In the genomic region with DNA sequence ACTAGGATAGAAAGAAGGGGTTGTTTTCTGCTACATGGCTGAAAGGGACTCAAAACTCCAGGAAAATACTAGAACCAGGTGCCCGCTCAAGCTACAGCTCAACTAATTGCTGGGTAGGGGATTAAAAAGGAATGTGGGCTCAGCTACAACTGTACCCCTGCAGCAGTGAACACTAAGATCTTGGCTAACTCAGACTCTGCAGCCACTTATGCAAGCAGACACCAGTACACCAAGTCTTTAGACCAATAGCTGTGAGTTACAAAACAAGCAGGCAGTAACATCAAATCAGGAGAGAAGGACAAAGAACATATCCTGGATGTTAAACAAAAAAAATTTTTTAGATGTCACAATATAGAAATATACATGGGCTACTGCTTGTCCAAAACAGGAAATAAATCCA, we compare ENCODE assay signal across 21 mouse cellular contexts. TPM values are rescaled to one million over a fixed set of nuclear protein-coding genes. Genes with fewer than 3 reads are reported as not detected.
DNase-seq lines count a peak whose midpoint lies in the region; ATAC-seq and TF ChIP-seq lines count a peak whose summit lies in the region.
"Had no signal": no experiment of that assay in that cellular context is flagged by ENCODE, and none has a peak within 500 bp of the region (broad histone marks: within the 10 kb centered on the region; RNA-seq: fewer than 3 reads in every experiment).

No protein-coding gene starts in this region.

- no peak overlapping the region for H3K4me2 ChIP-seq in lung, postnatal 0 days (replicated peaks; ENCODE audit: low read depth, low read length)
- H3K4me2 ChIP-seq: embryonic facial prominence, embryonic 12.5 days; forebrain, embryonic 12.5 days had no signal

- H3K27ac ChIP-seq in liver, adult 2 months (replicated peaks; ENCODE audit: insufficient read depth, low read depth, low read length), result no peak overlapping the region; the same call in 1 of the 2 replicates
- H3K27ac ChIP-seq in lung, postnatal 0 days (ENCODE audit: low read length), result no peak overlapping the region
- H3K27ac ChIP-seq: embryonic facial prominence, embryonic 10.5 days; embryonic facial prominence, embryonic 12.5 days; forebrain, embryonic 10.5 days; forebrain, embryonic 12.5 days had no signal

- no peaks in the 10 kb centered on the region for H3K9me3 ChIP-seq in lung, postnatal 0 days (ENCODE audit: low read length)
- H3K9me3 ChIP-seq: embryonic facial prominence, embryonic 10.5 days; embryonic facial prominence, embryonic 12.5 days; forebrain, embryonic 10.5 days; forebrain, embryonic 12.5 days had no signal

- no peak for TF ChIP-seq EP300 in lung, postnatal 0 days (IDR thresholded peaks at IDR 0.05)

- no peaks in the 10 kb centered on the region for H3K27me3 ChIP-seq in liver, adult 2 months (ENCODE audit: control insufficient read depth, insufficient read depth, low read length)
- H3K27me3 ChIP-seq in lung, postnatal 0 days (replicated peaks; ENCODE audit: insufficient read depth, low read length), result no peaks in the 10 kb centered on the region
- H3K27me3 ChIP-seq: embryonic facial prominence, embryonic 12.5 days; forebrain, embryonic 12.5 days had no signal

- H3K4me3 ChIP-seq in liver, adult 2 months (ENCODE audit: insufficient read depth, low read depth, low read length), result no peak overlapping the region
- H3K4me3 ChIP-seq in lung, postnatal 0 days (ENCODE audit: low read depth, low read length), result no peak overlapping the region
- H3K4me3 ChIP-seq: embryonic facial prominence, embryonic 10.5 days; embryonic facial prominence, embryonic 12.5 days; forebrain, embryonic 10.5 days; forebrain, embryonic 12.5 days had no signal

- no peak for ATAC-seq in lung, postnatal 0 days
- ATAC-seq: forebrain, embryonic 14.5 days; forebrain, embryonic 16.5 days had no signal

- peaks cover 16% of the 10 kb centered on the region for H3K4me1 ChIP-seq in liver, adult 2 months (ENCODE audit: control insufficient read depth, insufficient read depth, low read length)
- peaks cover 4% of the 10 kb centered on the region; the same call in 1 of the 2 replicates for H3K4me1 ChIP-seq in lung, postnatal 0 days (ENCODE audit: insufficient read depth, low read depth, low read length)
- H3K4me1 ChIP-seq: embryonic facial prominence, embryonic 10.5 days; embryonic facial prominence, embryonic 12.5 days; forebrain, embryonic 10.5 days; forebrain, embryonic 12.5 days had no signal

- H3K36me3 ChIP-seq in liver, adult 2 months (ENCODE audit: control insufficient read depth, insufficient read depth, low read length), result no peaks in the 10 kb centered on the region; the same call in 1 of the 2 replicates
- H3K36me3 ChIP-seq in lung, postnatal 0 days (ENCODE audit: insufficient read depth, low read length), result no peaks in the 10 kb centered on the region
- H3K36me3 ChIP-seq: embryonic facial prominence, embryonic 12.5 days; forebrain, embryonic 12.5 days had no signal

- H3K79me2 ChIP-seq in liver, adult 2 months (ENCODE audit: control insufficient read depth, insufficient read depth, low read length), result peaks cover 37% of the 10 kb centered on the region

- H3K9ac ChIP-seq in liver, adult 2 months (ENCODE audit: low read depth, low read length), result no peak overlapping the region
- H3K9ac ChIP-seq in lung, postnatal 0 days (replicated peaks; ENCODE audit: low read depth), result no peak overlapping the region
- H3K9ac ChIP-seq: embryonic facial prominence, embryonic 12.5 days; forebrain, embryonic 12.5 days had no signal

- no peak for TF ChIP-seq CTCF in liver, adult 2 months (IDR thresholded peaks at IDR 0.05; ENCODE audit: low read depth, low read length)
- TF ChIP-seq CTCF in lung, postnatal 0 days (IDR thresholded peaks at IDR 0.05), result no peak

- peak; percentile 56 for DNase-seq in liver, adult 2 months (ENCODE audit: extremely low read depth, low read depth, low spot score)
- no peak for DNase-seq in liver
- peak; percentile 26 for DNase-seq in lung, postnatal 0 days (ENCODE audit: low spot score)
- DNase-seq in lung, postnatal 14 days, result no peak
- DNase-seq in gonadal fat pad, adult 2 months (ENCODE audit: low read depth), result peak; percentile 54
- DNase-seq in embryo, embryonic 11 days, result no peak
- DNase-seq: adrenal gland, adult 2 months; adrenal gland, postnatal 10 days; adrenal gland, postnatal 25 days; cerebellum, adult 11 months; cerebellum, adult 18-20 months; cerebellum, adult 8-10 months; cerebellum, adult 9-11 months; cerebellum, postnatal 14 days; cerebellum, postnatal 36 days had no signal

- no peak for TF ChIP-seq POLR2A in liver, adult 2 months (IDR thresholded peaks at IDR 0.05; ENCODE audit: extremely low read depth, insufficient read depth, low read length)

- WGBS in liver, adult 2 months, result 97% methylated on average over 1 of the region's 1 CpGs
- WGBS in lung, postnatal 0 days, result 88% methylated on average over 1 of the region's 1 CpGs

RNA-seq across cellular contexts. Expression of gene Crebbp, which starts 23.6 kb away (rescaled TPM):
- 10.1 and 15.2 TPM in 2 replicates for total RNA-seq in liver, adult 2 months (2014; rRNA removed)
- polyA plus RNA-seq in liver, adult 2 months (2012; rRNA removed), result 7.0 and 8.4 TPM in 2 replicates
- polyA plus RNA-seq in lung, postnatal 0 days (2015; fragmentation: Nextera tagmentation; extraction: Ambion mirVana), result 24.7 and 30.6 TPM in 2 replicates
- polyA plus RNA-seq in gonadal fat pad, adult 2 months (2012; rRNA removed), result 10.0 and 40.6 TPM in 2 replicates

Comparison
In these comparisons a context has a peak if more than half of its experiments do, and no peak if none do; other contexts are left out.
1. DNase-seq: peak in liver, adult 2 months (single experiment), lung, postnatal 0 days (single experiment) and gonadal fat pad, adult 2 months (single experiment); none in liver (single experiment), lung, postnatal 14 days (single experiment) and embryo, embryonic 11 days (single experiment).